Mouse (Mus musculus) kidney, adult 2 months (tissue): ENCODE measurements around the gene I0C0044D17Rik.

ENCODE experiments used
- CTCF ChIP-seq: fragments of 200-500 bp; conservative IDR thresholded peaks from 2 replicates; pipeline ENCODE4 v1.5.1; 2011; ENCODE audit warnings: low read depth, mild to moderate bottlenecking, control low read depth, low read length, moderate library complexity, mixed read lengths; ENCODE audit not compliant: insufficient read depth, insufficient read length
- POLR2A ChIP-seq: fragments of 200-500 bp; IDR thresholded peaks from one replicate; pipeline ENCODE4 v1.6.1; 2011; ENCODE audit warnings: low read depth, low read length, control low read depth

DNA sequence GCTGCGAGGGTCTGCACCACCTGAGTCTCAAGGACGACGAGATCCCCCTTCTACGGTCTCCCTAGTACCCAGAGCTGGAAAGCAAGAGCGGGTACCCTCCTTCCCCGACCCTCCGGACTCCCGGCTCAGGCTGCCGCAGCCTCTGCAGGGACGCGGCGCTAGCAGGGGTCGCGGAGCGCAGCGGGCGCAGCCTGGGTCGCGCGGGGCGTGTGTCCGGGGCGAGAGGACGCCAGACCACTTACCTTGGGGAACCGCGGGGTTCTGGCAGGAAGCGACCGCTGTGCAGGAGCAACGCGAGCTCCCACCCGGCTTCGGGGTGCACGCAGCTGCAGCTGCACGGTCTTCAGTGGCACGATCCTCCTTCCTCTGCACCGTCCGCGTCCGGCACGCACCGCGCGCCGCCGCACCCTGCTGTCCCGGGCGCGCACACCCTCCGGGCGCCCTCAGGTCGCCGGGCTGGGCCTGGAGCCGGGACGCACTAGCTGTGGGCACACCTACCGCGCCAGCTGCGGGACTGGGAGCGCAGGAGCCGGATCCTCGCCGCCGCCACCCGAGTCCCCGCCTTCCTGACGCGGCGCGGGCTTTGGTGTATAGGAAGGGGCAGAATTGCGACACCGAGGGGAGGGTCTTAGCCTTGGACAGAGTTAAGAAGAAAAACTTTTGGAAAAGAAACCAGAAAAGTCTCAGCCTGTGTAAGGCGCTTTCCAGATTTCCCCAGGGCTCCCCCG lies 6.3 kb downstream of the I0C0044D17Rik start, which contains the start of gene Kank4:
- TF ChIP-seq CTCF: no peak
- no peak for TF ChIP-seq POLR2A
